Mouse (Mus musculus): ENCODE results near the gene 3110082J24Rik.

GRCm38 (mm10) chr5:30094399-30094798 lies 11.5 kb downstream of the 3110082J24Rik start:
- 0 out of 2 replicates have a peak, but pooled peaks have one; percentile 8 for TF ChIP-seq CTCF (IDR thresholded peaks at IDR 0.05)
- no peak for TF ChIP-seq EP300 (IDR thresholded peaks at IDR 0.05)

All from lung, postnatal 0 days (tissue).